Mouse (Mus musculus) cerebellum, adult 11-12 months (tissue): ENCODE results near the gene Gnpat.

Source experiments
- DNase-seq: peaks from one replicate; pipeline ENCODE4 v3.0.0; 2022

Gene Gnpat

GRCm38 (mm10) chr8:124910349-124910748 lies 47.5 kb downstream of the Gnpat start:
- DNase-seq, result peak; percentile 90

GRCm38 (mm10) chr8:124911938-124912872 lies 49.4 kb downstream of the Gnpat start:
- DNase-seq, result no peak

- DNase-seq, result no peak
Measured at GRCm38 (mm10) chr8:124914061-124914460, 51.2 kb downstream of the Gnpat start.

GRCm38 (mm10) chr8:124917741-124918484 lies 55.1 kb downstream of the Gnpat start:
- DNase-seq, result peak; percentile 62

GRCm38 (mm10) chr8:124921369-124922279 lies 58.8 kb downstream of the Gnpat start:
- DNase-seq, result no peak

GRCm38 (mm10) chr8:124922490-124923089 lies 59.8 kb downstream of the Gnpat start:
- DNase-seq, result no peak

GRCm38 (mm10) chr8:124923971-124924652 lies 61.3 kb downstream of the Gnpat start:
- no peak for DNase-seq

GRCm38 (mm10) chr8:124925544-124926266 lies 62.9 kb downstream of the Gnpat start:
- no peak for DNase-seq

- DNase-seq, result no peak
Measured at GRCm38 (mm10) chr8:124926351-124926771, 63.5 kb downstream of the Gnpat start.

- DNase-seq, result no peak
Measured at GRCm38 (mm10) chr8:124929006-124929405, 66.2 kb downstream of the Gnpat start.

GRCm38 (mm10) chr8:124930086-124930485 lies 67.3 kb downstream of the Gnpat start:
- DNase-seq, result no peak

- DNase-seq, result no peak
Measured at GRCm38 (mm10) chr8:124930649-124931048, 67.8 kb downstream of the Gnpat start.

- no peak for DNase-seq
Measured at GRCm38 (mm10) chr8:124932435-124932834, 69.6 kb downstream of the Gnpat start.

GRCm38 (mm10) chr8:124935116-124935515 lies 72.3 kb downstream of the Gnpat start:
- no peak for DNase-seq

- DNase-seq, result no peak
Measured at GRCm38 (mm10) chr8:124936699-124937098, 73.9 kb downstream of the Gnpat start.

GRCm38 (mm10) chr8:124937293-124937692 lies 74.5 kb downstream of the Gnpat start:
- DNase-seq, result no peak
